Mouse (Mus musculus) heart, postnatal 10 days (tissue): ENCODE measurements around the gene Rps18. TPM values are rescaled to one million over a fixed set of nuclear protein-coding genes. Genes with fewer than 3 reads are reported as not detected.
"Not testable (repeated sequence)": the region's sequence is repeated elsewhere in the genome, so short reads cannot be mapped to it uniquely, and the experiment has no call there.

ENCODE experiments used
- DNase-seq, 2 experiments: peaks; one replicate each; pipeline ENCODE4 v3.0.0; 2021
- intact Hi-C: fragments of 180-260 bp; cut with DNase I; formaldehyde crosslinking; loops from one replicate; pipeline ENCODE4 v1.15.1; 2025
- total RNA-seq, 2 experiments: library from RNA; stranded (reverse); gene quantifications; 2 replicates each; pipeline ENCODE4 v1.2.3; 2021

Rps18 gene
- total RNA-seq, 2 experiments from 2014 or later = 566 to 572 TPM

DNA sequence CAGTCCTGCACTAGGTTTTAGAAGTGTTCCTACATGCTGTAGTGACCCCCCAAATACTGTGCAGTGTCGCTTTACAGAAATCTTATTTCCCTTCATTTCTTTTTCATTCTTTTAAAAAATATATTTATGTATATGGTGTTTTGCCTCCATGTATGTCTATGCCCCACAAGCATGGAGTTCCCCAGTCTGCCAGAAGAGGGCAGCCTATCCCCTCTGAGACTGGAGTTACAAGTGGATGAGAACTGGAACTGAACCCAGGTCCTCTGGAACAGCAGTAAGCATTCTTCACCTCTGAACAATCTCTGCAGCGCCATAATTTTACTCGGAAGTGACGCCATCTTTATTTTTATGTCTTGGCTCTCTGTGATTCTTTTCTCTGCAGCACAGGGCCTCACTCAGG, 13.6 kb upstream of the Rps18 start:
- DNase-seq = no peak
- intact Hi-C loops = loop anchor here (2.0 kb wide), 1 partner anchor 13 kb away; no protein-coding TSS in a partner anchor

DNA sequence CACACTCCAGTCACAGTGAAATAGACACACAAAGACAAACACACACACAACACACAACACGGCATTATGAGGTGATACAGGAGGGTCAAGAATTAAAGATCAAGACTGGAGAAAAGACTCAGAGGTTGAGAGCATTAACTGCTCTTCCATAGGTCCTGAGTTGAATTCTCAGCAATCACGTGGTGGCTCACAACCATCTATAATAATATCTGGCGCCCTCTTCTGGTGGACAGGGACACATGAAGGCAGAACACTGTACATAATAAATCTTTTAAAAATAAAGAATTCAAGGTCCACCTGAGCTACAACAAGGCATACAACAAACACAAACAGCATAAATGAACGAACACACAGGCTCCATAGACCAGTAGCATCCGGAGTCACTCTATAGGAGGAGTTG, 13.1 kb upstream of the Rps18 start:
- peak in 1 of 2 experiments; percentile 55 for DNase-seq
- intact Hi-C loops = loop anchor here (2.0 kb wide), 1 partner anchor 14 kb away; no protein-coding TSS in a partner anchor

DNA sequence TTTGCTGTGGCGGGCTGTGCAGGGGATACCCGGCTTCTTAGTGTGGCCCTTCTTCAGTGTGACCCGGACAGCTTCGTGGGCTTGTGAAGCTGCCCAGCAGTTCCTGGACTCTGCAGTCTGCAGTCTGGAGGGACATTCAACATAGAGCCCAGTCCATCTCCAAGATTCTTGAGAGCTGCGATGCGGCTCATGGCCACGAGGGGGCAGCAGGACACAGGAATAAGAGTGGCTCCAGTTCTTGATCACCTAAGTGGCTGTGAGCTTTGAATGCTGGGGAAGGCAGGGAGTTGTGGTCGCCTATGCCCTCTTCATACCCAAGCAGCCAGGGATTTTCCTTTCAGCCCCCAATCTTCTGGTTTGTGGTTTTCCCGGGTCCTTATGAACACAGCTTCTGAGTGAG, 12.7 kb upstream of the Rps18 start:
- intact Hi-C loops = loop anchor here (2.0 kb wide), 1 partner anchor 14 kb away; no protein-coding TSS in a partner anchor
- DNase-seq = peak; percentile 80 to 86

DNA sequence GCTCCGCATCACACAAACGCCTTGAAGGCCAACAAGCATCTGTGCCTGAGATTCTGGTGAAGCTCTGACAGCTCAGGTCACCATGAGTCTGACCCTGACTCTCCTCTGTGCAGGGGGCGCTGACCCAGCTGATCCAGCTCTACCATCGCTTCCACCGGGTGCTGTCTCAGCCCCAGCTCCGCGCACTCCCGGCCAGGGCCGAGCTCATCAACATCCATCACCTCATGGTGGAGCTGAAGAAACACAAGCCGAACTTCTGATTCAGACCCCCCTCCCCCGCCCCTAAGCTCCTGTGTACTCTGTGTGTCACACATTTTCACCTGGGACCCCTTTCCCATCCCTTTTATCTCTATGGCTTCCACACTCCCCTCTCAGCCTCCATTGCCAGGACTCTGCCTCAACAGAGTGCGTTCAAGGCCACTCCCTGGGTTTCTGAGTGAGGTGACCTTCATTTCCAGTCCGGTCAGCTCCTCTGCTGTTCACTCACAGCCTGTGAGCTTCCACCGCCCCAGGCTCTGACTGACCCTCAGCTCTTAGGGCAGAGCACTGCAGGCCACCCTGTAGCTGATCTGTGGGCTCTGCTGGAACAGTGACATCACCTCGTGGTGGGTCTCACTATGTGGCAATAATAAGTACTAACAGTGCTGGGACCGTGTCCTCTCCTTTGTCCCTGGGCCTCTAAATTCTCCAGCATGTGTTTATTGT, 10.2 kb upstream of the Rps18 start:
- intact Hi-C loops = loop anchor here (1.0 kb wide), 1 partner anchor 1325 kb away; no protein-coding TSS in a partner anchor

DNA sequence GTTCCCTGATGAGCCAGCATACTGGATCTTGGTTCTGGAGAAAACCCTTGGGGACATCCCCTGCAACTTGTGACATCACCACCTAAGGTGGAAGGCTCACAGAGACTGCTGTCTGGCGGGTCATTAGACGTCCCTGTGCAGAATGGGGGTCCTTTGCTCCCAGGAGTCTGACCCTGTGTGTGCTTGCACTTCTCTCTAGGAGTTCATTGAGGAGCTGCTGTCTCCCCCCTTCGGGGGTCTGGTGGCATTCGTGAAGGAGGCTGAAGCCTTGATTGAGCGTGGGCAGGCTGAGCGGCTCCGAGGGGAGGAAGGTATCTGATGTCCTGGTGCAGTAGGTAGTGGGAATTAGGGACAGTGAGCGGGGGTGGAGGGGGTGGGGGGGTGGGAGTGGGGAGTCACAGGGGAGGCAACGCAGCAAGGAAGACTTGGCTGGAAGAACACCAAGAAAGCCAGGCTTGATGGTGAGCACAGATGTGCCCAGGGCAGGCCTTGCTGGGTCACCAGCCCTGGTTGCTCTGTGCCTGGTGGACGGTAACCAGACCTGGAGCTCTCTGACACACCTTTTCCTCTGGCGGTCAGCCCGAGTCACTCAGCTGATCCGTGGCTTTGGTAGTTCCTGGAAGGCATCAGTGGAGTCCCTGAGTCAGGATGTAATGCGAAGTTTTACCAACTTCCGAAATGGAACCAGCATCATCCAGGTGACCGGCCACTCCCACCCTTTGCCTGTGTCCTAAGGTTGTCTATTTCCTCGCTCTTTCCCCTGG, 9.5 kb upstream of the Rps18 start:
- intact Hi-C loops = loop anchor here (1.0 kb wide), 1 partner anchor 1326 kb away; no protein-coding TSS in a partner anchor
- DNase-seq = no peak

More for the DNA sequence above, 10.2 kb upstream of the Rps18 start:
- no peak for DNase-seq

DNA sequence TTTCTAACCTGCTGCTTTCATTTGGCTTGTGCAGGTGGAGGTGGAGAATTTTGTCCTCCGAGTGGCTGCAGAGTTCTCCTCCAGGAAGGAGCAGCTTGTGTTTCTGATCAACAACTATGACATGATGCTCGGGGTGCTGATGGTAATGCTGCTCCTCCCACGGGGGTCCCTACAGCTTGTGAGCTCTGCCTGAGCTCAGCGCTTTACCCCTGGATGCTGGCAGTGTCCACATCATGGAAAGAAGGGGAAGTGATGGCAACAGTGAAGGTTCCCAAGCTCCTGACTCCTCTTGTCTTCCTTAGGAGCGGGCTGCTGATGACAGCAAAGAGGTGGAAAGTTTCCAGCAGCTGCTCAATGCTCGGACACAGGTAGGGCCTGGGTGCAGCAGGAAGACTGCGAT, 7.1 kb upstream of the Rps18 start:
- intact Hi-C loops = no loop called here
- DNase-seq = no peak

DNA sequence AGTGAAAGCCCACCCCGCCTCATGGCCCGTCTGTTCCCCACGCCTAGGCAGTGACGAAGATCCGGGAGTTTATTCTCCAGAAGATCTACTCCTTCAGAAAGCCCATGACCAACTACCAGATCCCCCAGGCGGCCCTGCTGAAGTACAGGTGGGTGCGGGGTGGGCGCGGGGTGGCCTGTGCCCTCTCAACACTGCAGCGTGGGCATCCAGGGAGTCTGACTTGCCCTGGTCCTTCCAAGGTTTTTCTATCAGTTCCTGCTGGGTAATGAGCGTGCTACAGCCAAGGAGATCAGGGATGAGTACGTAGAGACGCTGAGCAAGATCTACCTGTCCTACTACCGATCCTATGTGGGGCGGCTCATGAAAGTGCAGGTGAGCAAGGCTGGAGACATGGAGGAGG, 4.1 kb upstream of the Rps18 start:
- intact Hi-C loops = no loop called here
- DNase-seq = no peak

DNA sequence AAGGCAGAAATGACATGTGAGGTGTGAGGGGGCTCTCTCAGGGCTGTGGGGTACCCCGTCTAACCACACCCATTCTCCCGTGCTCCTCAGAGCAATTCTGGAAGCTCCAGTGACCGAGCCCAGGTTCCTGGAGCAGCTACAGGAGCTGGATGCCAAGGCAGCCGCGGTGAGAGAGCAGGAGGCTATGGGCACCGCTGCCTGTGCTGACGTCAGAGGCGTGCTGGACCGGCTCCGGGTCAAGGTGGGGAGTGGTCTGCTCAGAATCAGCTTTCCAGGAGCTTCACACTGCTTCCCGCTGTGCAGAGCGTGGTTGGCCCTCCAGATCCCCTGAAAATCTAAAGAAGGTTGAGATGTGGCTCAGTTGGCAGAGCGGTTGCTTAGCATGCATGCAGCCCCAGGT, 3.3 kb upstream of the Rps18 start:
- intact Hi-C loops = no loop called here
- DNase-seq = no peak

DNA sequence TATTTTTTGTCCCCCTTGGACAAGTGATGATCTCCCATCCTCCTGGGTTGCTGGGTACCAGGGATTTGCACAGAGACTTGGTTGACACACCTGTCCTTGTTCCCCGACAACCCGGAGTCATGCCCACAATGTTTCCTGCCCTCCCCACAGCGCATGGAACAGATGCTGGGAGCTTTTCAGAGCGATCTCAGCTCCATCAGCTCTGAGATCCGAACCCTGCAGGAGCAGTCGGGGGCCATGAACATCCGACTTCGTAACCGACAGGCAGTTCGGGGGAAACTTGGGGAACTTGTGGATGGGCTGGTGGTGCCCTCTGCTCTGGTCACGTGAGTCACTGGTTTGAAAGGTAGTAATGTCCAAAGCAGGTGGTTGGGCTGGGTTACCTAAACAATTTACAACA, 2.6 kb upstream of the Rps18 start:
- intact Hi-C loops = no loop called here

DNA sequence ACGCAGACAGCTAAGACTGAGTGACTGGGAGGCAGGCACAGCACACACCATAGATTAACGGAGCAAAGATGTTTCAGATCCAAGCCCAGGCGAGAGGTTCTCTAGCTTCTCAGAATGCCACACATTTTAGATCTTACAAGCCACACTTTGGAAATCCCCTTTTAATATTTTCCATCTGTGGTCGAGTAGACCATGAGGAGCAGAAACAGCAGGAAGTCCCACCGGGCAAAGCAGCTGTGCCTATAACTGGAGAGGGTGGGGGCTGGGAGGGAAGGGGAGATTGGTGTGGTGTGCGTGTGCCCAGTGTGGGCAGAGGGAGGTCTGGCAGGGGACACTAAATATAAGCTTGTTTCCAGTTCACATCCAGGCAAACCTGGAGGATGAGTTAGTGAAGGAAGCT, 1.7 kb upstream of the Rps18 start:
- intact Hi-C loops = no loop called here
- no peak for DNase-seq

More for the DNA sequence above, 2.6 kb upstream of the Rps18 start:
- no peak for DNase-seq

DNA sequence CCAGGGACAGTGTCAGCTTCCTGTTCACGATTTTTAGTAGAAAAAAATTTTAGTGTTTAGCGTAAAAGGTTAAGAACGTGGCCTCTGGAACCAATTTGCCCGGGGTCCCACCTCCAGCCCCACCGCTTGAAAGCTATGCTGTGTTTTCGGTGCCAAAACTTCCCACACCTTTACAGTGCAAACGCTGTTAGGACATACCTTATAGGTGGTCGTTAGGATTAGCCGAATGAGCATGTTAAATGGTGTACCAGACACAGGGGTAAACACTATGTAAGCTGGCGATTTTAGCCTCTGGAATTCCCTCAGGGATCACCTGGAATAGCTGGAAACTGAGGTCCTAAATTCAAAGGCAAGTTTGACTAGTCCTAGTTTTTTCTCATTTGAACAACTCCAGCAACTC, 535 bp upstream of the Rps18 start:
- DNase-seq = no peak
- intact Hi-C loops = no loop called here

DNA sequence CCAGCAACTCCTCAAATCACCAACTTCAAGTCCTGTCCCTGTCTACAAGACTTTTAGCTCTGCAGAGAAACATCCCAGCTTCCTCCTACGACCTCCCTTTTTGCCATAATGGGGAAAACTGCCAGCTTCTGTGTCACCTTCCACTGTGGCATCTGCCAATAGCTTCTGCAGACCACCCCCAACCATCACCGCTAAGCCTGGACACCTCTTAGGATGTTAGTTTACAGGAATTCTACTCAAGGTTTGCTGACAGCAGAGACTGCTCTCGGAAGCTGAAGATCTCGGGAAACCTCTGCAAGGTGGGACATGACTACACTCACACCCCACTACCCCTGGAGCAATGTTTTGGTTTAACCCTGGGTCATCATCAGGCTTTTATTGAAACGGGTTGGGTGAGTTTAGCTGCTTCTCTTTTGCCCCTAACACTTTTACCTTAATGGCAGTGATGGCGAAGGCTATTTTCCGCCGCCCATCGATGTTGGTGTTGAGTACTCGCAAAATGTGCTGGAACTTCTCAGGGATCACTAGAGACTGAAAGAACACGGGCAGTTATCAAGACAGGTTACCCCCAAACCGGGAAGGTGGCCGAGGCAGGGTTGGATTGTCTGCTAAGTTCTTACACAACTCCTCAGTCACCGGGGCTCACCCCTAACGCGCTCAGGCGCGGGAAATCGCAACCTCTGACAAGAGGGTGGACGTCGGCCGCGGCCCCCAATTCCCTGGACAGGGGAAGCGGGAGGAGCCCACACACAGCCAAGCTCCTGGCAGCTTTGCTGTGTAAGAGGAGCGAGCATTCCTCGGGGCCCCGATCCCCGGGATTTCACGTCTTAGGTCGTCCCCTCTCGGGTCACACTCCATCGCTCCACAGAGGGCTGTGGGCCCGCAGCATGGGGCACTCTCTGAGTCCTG, 901 bp downstream of the Rps18 start:
- intact Hi-C loops = no loop called here
- DNase-seq = no peak

DNA sequence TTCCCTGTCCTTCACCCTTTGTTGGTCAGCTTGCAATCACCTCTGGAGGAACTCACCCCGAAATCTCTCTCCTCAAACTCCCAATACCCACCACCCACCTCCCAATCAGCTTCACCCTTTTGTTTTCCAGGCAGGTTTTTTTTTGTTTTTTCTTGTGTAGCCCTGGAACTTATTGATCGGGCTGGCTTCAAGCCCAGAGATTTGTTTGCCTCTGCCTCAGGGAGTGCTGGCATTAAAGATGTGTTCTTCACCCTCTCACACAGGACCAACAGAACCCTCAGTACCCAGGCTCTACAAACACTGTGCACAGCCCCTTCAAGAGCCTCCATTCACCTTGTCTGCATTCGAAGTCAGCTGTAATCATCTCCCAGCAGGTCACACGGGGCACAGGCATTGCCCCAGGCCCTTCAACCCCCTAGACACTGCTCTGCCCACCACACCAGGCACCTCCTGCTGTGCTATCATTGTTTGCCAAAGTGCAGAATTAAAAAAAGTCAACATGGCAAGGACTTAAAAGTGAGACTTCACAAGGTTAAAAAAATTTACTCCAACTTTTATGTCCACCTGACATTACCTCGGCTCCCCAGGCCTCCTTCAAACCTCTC, 1.7 kb downstream of the Rps18 start:
- intact Hi-C loops = no loop called here
- DNase-seq = no peak

DNA sequence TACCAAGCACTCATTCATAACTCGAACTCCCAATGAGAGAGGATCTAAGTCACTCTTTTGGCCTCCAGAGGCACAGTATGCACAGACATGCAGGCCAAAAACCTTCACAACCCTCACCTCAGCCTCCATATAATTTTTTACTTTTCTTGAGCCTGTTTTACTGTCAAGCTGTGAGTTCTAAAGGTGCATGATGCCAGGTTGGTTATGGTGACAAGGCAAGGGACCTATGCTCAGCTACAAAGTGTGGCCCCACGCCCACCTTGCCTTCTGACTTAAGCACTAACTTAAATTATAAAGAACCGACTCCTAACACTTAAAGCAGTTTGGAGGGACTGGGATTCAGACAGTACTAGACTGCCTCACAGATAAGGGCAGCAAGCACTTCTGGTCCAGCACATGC, 2.5 kb downstream of the Rps18 start:
- DNase-seq = no peak
- intact Hi-C loops = no loop called here

DNA sequence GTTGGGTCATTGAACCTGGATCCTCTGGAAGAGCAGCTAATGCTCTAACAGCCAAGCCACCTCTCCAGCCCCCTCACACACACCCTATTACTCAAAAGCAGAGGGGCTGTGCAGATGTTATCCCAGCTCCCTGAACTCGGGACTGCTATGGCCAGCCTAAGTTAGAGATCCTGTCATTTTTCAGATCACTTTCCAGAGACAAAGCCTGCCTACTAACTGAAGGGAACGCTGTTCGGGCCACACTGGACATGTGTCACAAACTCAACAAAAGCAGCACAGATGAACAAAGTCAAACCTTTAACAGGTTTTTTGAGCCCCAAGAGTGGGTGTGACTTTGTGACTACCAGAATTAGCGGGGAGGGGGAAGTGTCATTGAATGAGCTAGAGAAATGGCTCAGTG, 2.9 kb downstream of the Rps18 start:
- intact Hi-C loops = no loop called here
- no peak for DNase-seq

DNA sequence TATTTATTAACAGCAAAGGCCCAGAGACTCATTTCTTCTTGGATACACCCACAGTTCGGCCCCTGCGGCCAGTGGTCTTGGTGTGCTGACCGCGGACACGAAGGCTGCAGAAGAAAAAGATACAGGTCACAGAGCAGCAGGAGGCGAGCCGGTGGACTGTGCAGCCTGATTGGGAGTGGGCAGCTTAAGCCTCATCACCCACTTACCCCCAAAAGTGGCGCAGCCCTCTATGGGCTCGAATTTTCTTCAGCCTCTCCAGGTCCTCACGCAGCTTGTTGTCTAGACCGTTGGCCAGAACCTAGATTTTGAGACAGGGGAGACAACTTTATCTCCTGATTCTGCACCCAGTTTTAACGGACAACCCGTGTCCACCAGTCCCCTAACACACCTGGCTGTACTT, 3.8 kb downstream of the Rps18 start:
- intact Hi-C loops = not testable (repeated sequence)

DNA sequence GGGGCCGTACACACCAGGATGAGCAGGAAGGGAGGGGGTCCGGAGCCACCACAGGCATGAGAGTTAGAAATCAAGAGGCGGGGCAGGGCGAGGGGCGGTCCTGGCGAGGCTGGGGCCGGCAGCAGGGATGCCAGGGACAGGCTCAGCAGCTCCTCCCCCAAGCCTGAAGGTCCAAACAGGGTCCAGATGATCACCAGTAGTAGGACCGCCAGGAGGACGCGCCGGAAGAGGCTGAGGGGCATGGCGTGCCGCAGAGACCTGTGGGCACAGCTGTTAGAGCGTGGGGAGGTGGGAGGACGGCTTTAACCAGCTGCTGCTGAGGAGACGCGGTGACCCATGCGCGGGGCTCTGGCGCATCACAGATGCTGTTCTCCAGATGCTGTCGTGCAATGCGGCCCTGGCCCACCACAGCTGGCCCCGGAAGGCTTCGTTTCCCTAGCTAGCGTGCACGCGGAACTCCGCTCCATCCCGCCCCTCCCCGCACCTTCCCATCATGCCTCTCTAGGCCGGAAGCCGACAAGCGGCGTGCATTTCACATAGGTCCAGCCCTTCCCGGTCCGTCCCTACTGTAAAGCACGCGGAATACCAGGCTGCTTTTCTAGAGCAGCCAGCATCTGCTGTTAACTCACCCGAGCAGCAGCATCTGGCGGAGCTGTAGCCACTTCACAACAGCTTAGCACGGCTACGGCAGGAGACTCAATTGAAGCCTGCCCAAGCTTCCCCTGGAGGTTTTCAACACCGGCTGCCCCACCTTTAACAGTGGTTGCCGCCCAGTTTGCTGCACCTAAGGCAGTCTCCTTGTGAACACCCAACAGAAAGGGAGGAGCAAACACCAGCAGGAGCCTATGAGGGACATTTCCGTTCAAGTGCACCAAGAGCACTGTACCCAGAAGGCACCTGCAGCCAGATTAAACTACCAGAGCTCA, 4.5 kb downstream of the Rps18 start, which contains the start of gene B3galt4:
B3galt4 (minus strand) TSS at position 468 of the 926 bp plus-strand sequence.
- DNase-seq = peak; percentile 77 to 84
- intact Hi-C loops = no loop called here

More for the DNA sequence above, 3.8 kb downstream of the Rps18 start:
- DNase-seq = not testable (repeated sequence)

DNA sequence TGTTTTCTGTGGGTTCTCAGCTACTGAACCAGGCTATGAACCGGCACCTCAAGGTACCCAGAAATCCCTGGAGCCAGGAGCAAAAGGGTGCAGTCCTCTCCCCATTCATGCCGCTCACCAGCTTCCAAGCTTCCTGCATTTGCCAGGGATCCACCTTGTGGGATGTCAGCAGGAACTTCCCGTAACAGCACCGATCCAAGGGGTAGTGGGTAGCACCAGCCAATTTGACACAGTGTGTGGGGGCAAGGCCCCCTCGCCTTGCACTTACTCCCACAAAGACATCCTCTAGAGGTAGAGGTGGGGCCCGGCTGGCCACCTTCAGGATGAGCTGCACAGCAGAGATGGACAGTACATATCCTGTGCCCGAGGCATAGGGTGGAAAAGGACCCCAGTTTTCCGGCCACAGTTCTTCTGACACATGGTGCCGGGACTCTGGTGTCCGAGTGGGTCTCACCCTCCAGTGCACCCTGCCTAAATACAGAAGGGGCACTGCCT, 5.6 kb downstream of the Rps18 start:
- DNase-seq = no peak
- intact Hi-C loops = no loop called here

DNA sequence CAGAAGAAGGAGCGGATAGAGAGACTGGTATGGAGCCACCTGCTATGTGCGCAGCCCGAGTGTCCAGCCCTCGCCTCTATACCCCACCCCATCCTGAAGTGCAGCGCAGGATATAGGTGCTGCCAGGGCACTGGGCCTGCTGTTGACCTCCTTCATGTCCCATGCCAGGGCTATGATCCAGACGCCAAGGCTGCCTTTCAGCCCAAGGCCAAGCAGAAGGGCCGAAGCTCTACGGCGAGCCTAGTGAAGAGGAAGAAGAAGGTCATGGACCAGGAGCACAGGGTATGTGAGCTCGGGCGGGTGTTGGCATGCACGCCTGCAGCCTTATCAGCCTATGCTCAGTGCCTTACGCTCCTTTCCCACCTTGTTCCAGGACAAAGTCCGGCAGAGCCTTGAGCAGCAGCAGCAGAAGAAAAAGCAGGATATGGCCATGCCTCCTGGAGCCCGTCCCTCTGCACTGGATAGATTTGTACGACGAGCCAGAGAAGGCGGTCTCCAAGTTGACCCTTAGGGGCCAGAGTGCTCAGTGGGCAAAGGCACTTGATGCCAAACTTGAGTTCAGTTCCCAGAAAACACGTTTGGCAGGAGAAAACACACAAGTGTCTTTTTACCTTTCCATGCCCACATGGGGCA, 6.8 kb downstream of the Rps18 start:
- intact Hi-C loops = no loop called here
- no peak for DNase-seq
